Mouse (Mus musculus): ENCODE measurements around the gene Nlrp6. TPM values are rescaled to one million over a fixed set of nuclear protein-coding genes. Genes with fewer than 3 reads are reported as not detected.
"Not testable (repeated sequence)": the region's sequence is repeated elsewhere in the genome, so short reads cannot be mapped to it uniquely, and the experiment has no call there.

Nlrp6 gene
- polyA plus RNA-seq, 1 experiment: 0.07 TPM

DNA sequence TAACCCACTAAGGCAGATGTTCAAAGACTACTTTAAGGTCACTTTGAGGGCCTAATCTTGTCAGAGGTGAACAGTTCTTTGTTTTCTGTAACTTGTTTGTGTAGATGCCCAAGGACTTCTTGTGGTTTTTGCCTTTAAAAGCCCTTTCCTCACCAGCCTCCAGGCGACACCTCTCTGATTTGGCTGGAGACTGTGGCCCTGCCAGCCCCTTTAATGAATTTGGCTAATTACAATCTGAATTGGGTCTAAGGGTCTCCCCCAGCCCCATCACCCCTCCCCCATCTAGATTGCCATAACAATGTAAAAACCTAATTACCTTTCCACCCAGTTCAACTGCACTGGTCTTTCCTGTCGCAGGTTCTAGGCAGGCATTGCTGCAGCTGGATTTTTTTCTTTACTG is 42.0 kb downstream of the Nlrp6 start:
- TF ChIP-seq CTCF (IDR thresholded peaks at IDR 0.05; ENCODE audit: insufficient read depth, low read length): no peak
- no peak for TF ChIP-seq POLR2A (IDR thresholded peaks at IDR 0.05; ENCODE audit: borderline replicate concordance, extremely low read depth, low read depth, low read length)
- Histone ChIP-seq H3K4me1 (ENCODE audit: control insufficient read depth, insufficient read depth, low read length) (peaks cover 2% of the 10 kb centered on the region; the same call in 1 of the 2 replicates), H3K4me3 (replicated peaks; ENCODE audit: extremely low read depth, low read depth, low read length) (no peak overlapping the region)
- DNase-seq: no peak
- 92% methylated on average over 2 of the region's 2 CpGs for WGBS

DNA sequence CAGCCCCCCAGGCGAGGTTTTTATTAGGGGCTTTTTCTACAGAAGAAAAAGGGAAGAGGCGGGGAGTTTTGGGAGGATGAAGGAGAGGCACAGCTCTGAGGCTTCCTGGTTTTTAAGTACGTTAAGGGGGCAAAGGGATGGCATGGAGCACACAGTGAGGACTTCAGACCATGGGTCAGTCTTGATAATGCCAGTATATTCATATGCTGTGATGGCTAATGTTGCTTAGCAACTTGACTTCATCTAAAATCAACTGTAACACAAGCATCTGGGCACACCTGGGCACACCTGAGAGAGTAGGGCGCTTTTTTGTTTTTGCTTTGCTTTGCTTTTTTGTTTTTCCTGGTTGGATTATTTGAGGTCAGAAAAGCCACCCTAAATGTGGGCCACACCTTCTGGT is 46.2 kb downstream of the Nlrp6 start, which contains the start of gene Ifitm1:
Ifitm1 (plus strand) TSS at position 301 of the 400 bp plus-strand sequence.
- no peak for DNase-seq
- H3K4me3 ChIP-seq (replicated peaks; ENCODE audit: extremely low read depth, low read depth, low read length): no peak within 1 kb of the TSS
- TF ChIP-seq CTCF (IDR thresholded peaks at IDR 0.05; ENCODE audit: insufficient read depth, low read length) (no peak), POLR2A (IDR thresholded peaks at IDR 0.05; ENCODE audit: borderline replicate concordance, extremely low read depth, low read depth, low read length) (no peak)
- WGBS: 89% methylated on average over 4 of the region's 4 CpGs
- H3K4me1 ChIP-seq (ENCODE audit: control insufficient read depth, insufficient read depth, low read length): peaks cover 9% of the 10 kb centered on the region

GRCm38 (mm10) chr7:140967862-140968591 is 47.3 kb downstream of the Nlrp6 start:
- WGBS: 24% methylated on average over 14 of the region's 14 CpGs
- Histone ChIP-seq H3K4me1 (ENCODE audit: control insufficient read depth, insufficient read depth, low read length) (peaks cover 9% of the 10 kb centered on the region), H3K4me3 (replicated peaks; ENCODE audit: extremely low read depth, low read depth, low read length) (peak overlapping the region; percentile 40)
- TF ChIP-seq POLR2A (IDR thresholded peaks at IDR 0.05; ENCODE audit: borderline replicate concordance, extremely low read depth, low read depth, low read length): no peak
- TF ChIP-seq CTCF (IDR thresholded peaks at IDR 0.05; ENCODE audit: insufficient read depth, low read length): 0 out of 2 replicates have a peak, but pooled peaks have one; percentile 1
- DNase-seq: no peak

GRCm38 (mm10) chr7:140968710-140969109 is 48.0 kb downstream of the Nlrp6 start:
- not testable (repeated sequence) for H3K4me3 ChIP-seq (replicated peaks; ENCODE audit: extremely low read depth, low read depth, low read length); DNase-seq; H3K4me1 ChIP-seq (ENCODE audit: control insufficient read depth, insufficient read depth, low read length)
- 47% methylated on average over 3 of the region's 3 CpGs for WGBS

- WGBS: 48% methylated on average over 7 of the region's 7 CpGs
- DNase-seq: no peak
- TF ChIP-seq POLR2A (IDR thresholded peaks at IDR 0.05; ENCODE audit: borderline replicate concordance, extremely low read depth, low read depth, low read length) (no peak), CTCF (IDR thresholded peaks at IDR 0.05; ENCODE audit: insufficient read depth, low read length) (no peak)
These were observed 50.2 kb downstream of the Nlrp6 start for GRCm38 (mm10) chr7:140970931-140971330.

DNA sequence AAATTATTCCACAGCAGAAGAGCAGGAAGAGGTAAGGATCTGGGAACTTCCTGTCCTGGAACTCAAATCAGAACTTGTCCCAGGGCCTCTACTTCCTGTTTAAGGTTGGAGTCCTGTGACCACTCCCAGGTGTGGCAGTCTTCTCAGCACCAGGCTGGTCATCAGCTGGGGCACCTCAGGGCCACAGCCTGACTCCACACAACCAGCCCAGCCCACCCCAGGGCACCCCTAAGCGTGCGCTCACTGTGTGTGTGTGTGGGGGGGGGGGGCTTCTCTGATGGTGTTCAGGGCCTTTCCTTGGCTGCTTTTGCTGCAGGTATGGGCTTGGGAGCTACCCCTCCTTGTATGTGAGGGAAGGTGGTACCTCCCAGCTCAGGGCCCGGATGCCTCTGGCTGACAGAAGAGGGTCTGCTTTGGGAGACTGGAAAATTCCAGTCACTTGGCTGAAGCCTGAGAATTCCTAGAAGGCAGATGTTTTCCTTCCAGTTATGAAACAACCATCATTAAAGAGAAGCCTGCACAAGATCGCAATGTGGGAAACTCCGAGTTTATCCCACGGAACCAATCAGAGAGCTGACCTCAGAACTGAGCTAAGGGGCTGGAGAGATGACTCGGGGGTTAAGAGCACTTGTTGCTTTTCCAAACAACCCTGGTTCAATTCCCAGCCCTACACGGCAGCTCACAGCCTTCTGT is 50.9 kb downstream of the Nlrp6 start:
- peaks cover 9% of the 10 kb centered on the region for H3K4me1 ChIP-seq (ENCODE audit: control insufficient read depth, insufficient read depth, low read length)
- WGBS: 53% methylated on average over 8 of the region's 8 CpGs
- no peak for DNase-seq
- TF ChIP-seq CTCF (IDR thresholded peaks at IDR 0.05; ENCODE audit: insufficient read depth, low read length) (no peak), POLR2A (IDR thresholded peaks at IDR 0.05; ENCODE audit: borderline replicate concordance, extremely low read depth, low read depth, low read length) (no peak)
- H3K4me3 ChIP-seq (replicated peaks; ENCODE audit: extremely low read depth, low read depth, low read length): no peak overlapping the region

More at GRCm38 (mm10) chr7:140970931-140971330, 50.2 kb downstream of the Nlrp6 start:
- peaks cover 9% of the 10 kb centered on the region for H3K4me1 ChIP-seq (ENCODE audit: control insufficient read depth, insufficient read depth, low read length)
- H3K4me3 ChIP-seq (replicated peaks; ENCODE audit: extremely low read depth, low read depth, low read length): no peak overlapping the region

DNA sequence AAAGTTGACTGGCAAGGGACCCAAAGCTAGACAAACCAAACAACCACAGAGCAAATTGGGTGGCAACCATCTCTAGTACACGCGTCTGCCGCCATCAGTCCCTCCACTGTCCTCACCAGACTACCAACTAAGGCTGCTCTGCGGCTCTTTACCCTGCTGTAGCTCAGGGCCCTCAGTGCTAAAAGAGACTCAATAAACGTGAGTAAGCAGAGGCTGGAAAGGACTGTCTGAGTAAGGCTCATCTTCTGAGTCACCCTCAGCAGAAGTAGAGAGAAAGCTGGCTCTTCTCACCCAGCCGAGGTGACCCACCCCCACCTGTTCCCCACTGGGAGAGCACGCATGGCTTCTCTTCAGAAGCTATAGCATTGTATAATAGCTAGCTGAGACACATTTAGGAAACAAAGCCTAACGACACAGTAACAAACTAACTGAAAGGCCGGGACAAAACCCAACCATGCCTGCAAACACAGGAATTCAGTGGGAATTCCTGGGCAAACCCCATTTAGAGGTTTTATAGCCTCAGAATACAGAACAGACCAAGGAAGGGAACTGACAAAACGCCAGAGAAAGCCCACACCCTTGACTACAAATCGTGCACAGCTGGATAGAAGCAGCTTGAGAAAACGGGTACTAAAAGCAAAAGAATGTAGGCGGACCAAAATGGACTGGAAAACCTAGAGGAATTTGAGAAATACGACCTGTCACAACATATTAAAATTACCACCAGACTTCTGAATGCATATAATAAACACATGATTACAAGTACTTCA is 52.9 kb downstream of the Nlrp6 start:
- 60% methylated on average over 14 of the region's 14 CpGs for WGBS
- no peak for TF ChIP-seq POLR2A (IDR thresholded peaks at IDR 0.05; ENCODE audit: borderline replicate concordance, extremely low read depth, low read depth, low read length)
- no peak for TF ChIP-seq CTCF (IDR thresholded peaks at IDR 0.05; ENCODE audit: insufficient read depth, low read length)
- Histone ChIP-seq H3K4me3 (replicated peaks; ENCODE audit: extremely low read depth, low read depth, low read length) (no peak overlapping the region), H3K4me1 (ENCODE audit: control insufficient read depth, insufficient read depth, low read length) (peaks cover 9% of the 10 kb centered on the region)
- DNase-seq: no peak

DNA sequence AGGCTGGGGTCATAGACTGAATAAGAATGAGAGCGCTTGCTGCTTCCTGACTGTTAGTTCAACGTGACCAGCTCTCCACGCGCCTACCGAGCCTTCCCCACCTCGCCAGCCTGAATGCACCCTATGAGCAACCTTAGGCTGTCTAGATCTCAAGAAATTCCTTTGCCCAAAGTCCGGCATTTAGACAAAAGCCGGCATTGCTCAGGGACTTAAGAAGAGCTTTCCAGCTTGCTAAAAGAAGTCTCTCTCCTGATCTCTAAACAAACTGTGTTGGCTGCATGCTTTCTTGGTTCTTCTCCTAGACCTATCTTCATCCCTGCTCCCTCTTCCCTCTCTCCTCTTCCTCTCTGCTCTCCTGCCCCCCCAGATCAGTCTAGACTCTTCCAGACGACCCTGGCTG is 54.2 kb downstream of the Nlrp6 start:
- Histone ChIP-seq H3K4me3 (replicated peaks; ENCODE audit: extremely low read depth, low read depth, low read length) (no peak overlapping the region), H3K4me1 (ENCODE audit: control insufficient read depth, insufficient read depth, low read length) (peaks cover 9% of the 10 kb centered on the region)
- DNase-seq: no peak
- TF ChIP-seq POLR2A (IDR thresholded peaks at IDR 0.05; ENCODE audit: borderline replicate concordance, extremely low read depth, low read depth, low read length) (no peak), CTCF (IDR thresholded peaks at IDR 0.05; ENCODE audit: insufficient read depth, low read length) (no peak)
- WGBS: 23% methylated on average over 9 of the region's 9 CpGs

GRCm38 (mm10) chr7:140975465-140975864 is 54.8 kb downstream of the Nlrp6 start:
- TF ChIP-seq POLR2A (IDR thresholded peaks at IDR 0.05; ENCODE audit: borderline replicate concordance, extremely low read depth, low read depth, low read length) (no peak), CTCF (IDR thresholded peaks at IDR 0.05; ENCODE audit: insufficient read depth, low read length) (no peak)
- H3K4me1 ChIP-seq (ENCODE audit: control insufficient read depth, insufficient read depth, low read length): peaks cover 9% of the 10 kb centered on the region
- no peak overlapping the region for H3K4me3 ChIP-seq (replicated peaks; ENCODE audit: extremely low read depth, low read depth, low read length)
- no peak for DNase-seq
- WGBS: 58% methylated on average over 3 of the region's 3 CpGs

DNA sequence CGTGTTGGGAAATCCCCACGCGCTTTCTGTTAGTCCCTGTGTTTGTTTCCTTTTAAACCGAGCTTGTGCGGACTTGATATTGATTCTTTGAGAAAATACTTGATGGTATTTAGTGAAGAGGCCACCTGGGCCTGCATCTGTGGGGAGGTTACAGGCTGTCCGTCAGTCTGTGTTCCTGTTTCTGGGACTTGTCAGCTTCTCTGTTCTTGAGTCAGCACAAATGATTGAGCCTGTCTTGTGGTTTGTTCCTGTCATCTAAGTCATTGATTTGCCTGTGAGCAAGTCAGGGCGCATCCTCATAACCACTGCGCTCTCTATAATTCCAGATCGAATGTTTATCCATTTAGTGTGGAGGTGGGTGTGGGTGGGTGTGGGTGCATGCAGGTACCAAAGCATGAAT is 56.0 kb downstream of the Nlrp6 start:
- WGBS: 87% methylated on average over 9 of the region's 9 CpGs
- H3K4me1 ChIP-seq (ENCODE audit: control insufficient read depth, insufficient read depth, low read length); H3K4me3 ChIP-seq (replicated peaks; ENCODE audit: extremely low read depth, low read depth, low read length); DNase-seq: not testable (repeated sequence)

Data from lung, adult 2 months (tissue).